Mouse (Mus musculus) ES-Bruce4 (cell line): ENCODE results near the gene Zbtb20.

Experiments
- EP300 ChIP-seq: IDR thresholded peaks from 2 replicates; pipeline ENCODE4 v1.6.1; 2011; ENCODE audit warnings: low read depth, low read length; ENCODE audit not compliant: insufficient read depth
- POLR2A ChIP-seq: IDR thresholded peaks from one replicate; pipeline ENCODE4 v1.8.1; 2011; ENCODE audit warnings: low read length; ENCODE audit not compliant: insufficient read depth

- TF ChIP-seq EP300: no peak
- TF ChIP-seq POLR2A: no peak
Observed at GRCm38 (mm10) chr16:43193631-43194239, 318.1 kb downstream of the Zbtb20 start.
